Mouse (Mus musculus): ENCODE results near the gene Ckb.

The Ckb gene

GRCm38 (mm10) chr12:111692899-111693298, 20.8 kb upstream of the Ckb start:
- CTCF ChIA-PET, result no interaction called here

GRCm38 (mm10) chr12:111691346-111691872, 19.3 kb upstream of the Ckb start:
- CTCF ChIA-PET, result interaction anchor here (0.7 kb wide), 1 partner anchor 1159 kb away, joined by 3 read pairs; no protein-coding TSS in a partner anchor

GRCm38 (mm10) chr12:111689426-111689825, 17.3 kb upstream of the Ckb start:
- CTCF ChIA-PET, result no interaction called here

- CTCF ChIA-PET, result no interaction called here
Observed at GRCm38 (mm10) chr12:111688069-111688428, 15.9 kb upstream of the Ckb start.

- CTCF ChIA-PET, result no interaction called here
Observed at GRCm38 (mm10) chr12:111687350-111688068, 15.4 kb upstream of the Ckb start.

- CTCF ChIA-PET, result no interaction called here
Observed at GRCm38 (mm10) chr12:111686390-111686789, 14.3 kb upstream of the Ckb start.

- CTCF ChIA-PET, result no interaction called here
Observed at GRCm38 (mm10) chr12:111682806-111683205, 10.7 kb upstream of the Ckb start.

- CTCF ChIA-PET, result interaction anchor here (0.5 kb wide), 1 partner anchor 77 kb away, joined by 3 read pairs; the partner anchor contains the start of gene Klc1
Observed at GRCm38 (mm10) chr12:111682003-111682402, 9.9 kb upstream of the Ckb start.

GRCm38 (mm10) chr12:111681305-111681704, 9.2 kb upstream of the Ckb start:
- CTCF ChIA-PET, result no interaction called here

GRCm38 (mm10) chr12:111680661-111681060, 8.5 kb upstream of the Ckb start:
- CTCF ChIA-PET, result no interaction called here

- CTCF ChIA-PET, result interaction anchor here (0.5 kb wide), 1 partner anchor 53 kb away, joined by 5 read pairs; no protein-coding TSS in a partner anchor
Observed at GRCm38 (mm10) chr12:111678997-111679396, 6.9 kb upstream of the Ckb start.

- CTCF ChIA-PET, result interaction anchor here (0.5 to 1.0 kb wide), 2 partner anchors 18 to 53 kb away, joined by 4 to 5 read pairs; no protein-coding TSS in a partner anchor
Observed at GRCm38 (mm10) chr12:111678670-111678933, 6.5 kb upstream of the Ckb start.

- CTCF ChIA-PET, result interaction anchor here (1.0 kb wide), 1 partner anchor 19 kb away, joined by 4 read pairs; no protein-coding TSS in a partner anchor
Observed at GRCm38 (mm10) chr12:111677882-111678669, 5.9 kb upstream of the Ckb start, which contains the start of gene Trmt61a. Trmt61a (plus strand) TSS chr12:111678105.

- CTCF ChIA-PET, result interaction anchor here (1.0 kb wide), 1 partner anchor 19 kb away, joined by 4 read pairs; no protein-coding TSS in a partner anchor
Observed at GRCm38 (mm10) chr12:111677421-111677820, 5.3 kb upstream of the Ckb start.

GRCm38 (mm10) chr12:111675797-111676580, 3.9 kb upstream of the Ckb start:
- CTCF ChIA-PET, result interaction anchor here (1.1 kb wide), 1 partner anchor 19 kb away, joined by 3 read pairs; no protein-coding TSS in a partner anchor

- CTCF ChIA-PET, result interaction anchor here (1.0 kb wide), 1 partner anchor 22 kb away, joined by 4 read pairs; no protein-coding TSS in a partner anchor
Observed at GRCm38 (mm10) chr12:111674850-111675486, 2.8 kb upstream of the Ckb start.

GRCm38 (mm10) chr12:111672581-111672980, 443 bp upstream of the Ckb start:
- CTCF ChIA-PET, result interaction anchor here (0.6 to 0.8 kb wide), 2 partner anchors 15 to 147 kb away, joined by 3 to 7 read pairs; no protein-coding TSS in a partner anchor

GRCm38 (mm10) chr12:111671431-111671902, 671 bp downstream of the Ckb start:
- CTCF ChIA-PET, result no interaction called here

- CTCF ChIA-PET, result interaction anchor here (0.7 kb wide), 1 partner anchor 110 kb away, joined by 5 read pairs; no protein-coding TSS in a partner anchor
Observed at GRCm38 (mm10) chr12:111670976-111671375, 1.2 kb downstream of the Ckb start.

- CTCF ChIA-PET, result interaction anchor here (0.7 kb wide), 1 partner anchor 110 kb away, joined by 5 read pairs; no protein-coding TSS in a partner anchor
Observed at GRCm38 (mm10) chr12:111670371-111670971, 1.7 kb downstream of the Ckb start.
